Mouse (Mus musculus) MEL (cell line): ENCODE data around the gene 1110008L16Rik. TPM values are rescaled to one million over a fixed set of nuclear protein-coding genes. Genes with fewer than 3 reads are reported as not detected.

ENCODE experiments used
- DNase-seq: peaks from one replicate; pipeline ENCODE4 v3.0.0; 2011; ENCODE audit warnings: low read depth, low spot score
- H3K27ac ChIP-seq: 2 replicates; pipeline ENCODE4 v1.5.1; 2012; ENCODE audit warnings: low read depth, mild to moderate bottlenecking, control low read depth, low read length, moderate library complexity; ENCODE audit not compliant: control insufficient read depth
- H3K27me3 ChIP-seq, 2 experiments: fragments of 150-350 bp in 1 of 2; sonication (generic) in 1 of 2; 2 replicates each; pipeline ENCODE4 v1.6.1; 2012; ENCODE audit warnings: low read length in 2 of 2, mild to moderate bottlenecking in 2 of 2, improper control_type of control experiment in 1 of 2, moderate library complexity in 1 of 2; ENCODE audit not compliant: insufficient read depth in 2 of 2, control insufficient read depth in 1 of 2
- H3K36me3 ChIP-seq, 2 experiments: 2 replicates each; pipeline ENCODE4 v1.6.1; 2012 to 2014; ENCODE audit warnings: low read length in 2 of 2, improper control_type of control experiment in 1 of 2, inconsistent platforms in 1 of 2, mild to moderate bottlenecking in 1 of 2; ENCODE audit not compliant: insufficient read depth in 2 of 2, control insufficient read depth in 1 of 2
- H3K4me1 ChIP-seq, 2 experiments: fragments of 150-350 bp in 1 of 2; sonication (generic) in 1 of 2; 2 replicates each; pipeline ENCODE4 v1.6.1; 2012; ENCODE audit warnings: low read length in 2 of 2, improper control_type of control experiment in 1 of 2, mild to moderate bottlenecking in 1 of 2; ENCODE audit not compliant: insufficient read depth in 2 of 2, control insufficient read depth in 1 of 2
- H3K4me3 ChIP-seq, 2 experiments: fragments of 150-350 bp in 1 of 2; sonication (generic) in 1 of 2; 2 replicates each; pipeline ENCODE4 v1.5.1; 2012; ENCODE audit warnings: low read depth in 2 of 2, low read length in 2 of 2, mild to moderate bottlenecking in 2 of 2, moderate library complexity in 2 of 2, control low read depth in 1 of 2, improper control_type of control experiment in 1 of 2; ENCODE audit not compliant: control insufficient read depth in 1 of 2, insufficient read depth in 1 of 2
- H3K79me2 ChIP-seq: 2 replicates; pipeline ENCODE4 v1.6.1; 2012; ENCODE audit warnings: mild to moderate bottlenecking, low read length, moderate library complexity; ENCODE audit not compliant: control insufficient read depth, poor library complexity, insufficient read depth
- H3K9ac ChIP-seq: 2 replicates; pipeline ENCODE4 v1.6.1; 2012; ENCODE audit warnings: low read depth, mild to moderate bottlenecking, control low read depth, low read length, moderate library complexity; ENCODE audit not compliant: control insufficient read depth, poor library complexity, severe bottlenecking
- H3K9me3 ChIP-seq: fragments of 150-350 bp; sonication (generic); replicated peaks from 2 replicates; pipeline ENCODE4 v1.6.1; 2012; ENCODE audit warnings: mild to moderate bottlenecking, low read length, improper control_type of control experiment, moderate library complexity; ENCODE audit not compliant: insufficient read depth
- CHD1 ChIP-seq: IDR thresholded peaks from 2 replicates; pipeline ENCODE4 v1.6.1; 2012; ENCODE audit warnings: low read depth, mild to moderate bottlenecking, inconsistent platforms, low read length, improper control_type of control experiment
- CTCF ChIP-seq, 3 experiments: IDR thresholded peaks in 2 of 3; conservative IDR thresholded peaks in 1 of 3; 2 replicates each; pipeline ENCODE4 v1.5.1; 2011 to 2012; ENCODE audit warnings: low read length in 3 of 3, low read depth in 2 of 3, mild to moderate bottlenecking in 2 of 3, improper control_type of control experiment in 1 of 3, inconsistent platforms in 1 of 3, mixed read lengths in 1 of 3, moderate library complexity in 1 of 3; ENCODE audit not compliant: control insufficient read depth in 1 of 3, insufficient read depth in 1 of 3, poor library complexity in 1 of 3, severe bottlenecking in 1 of 3
- ELF1 ChIP-seq: IDR thresholded peaks from 2 replicates; pipeline ENCODE4 v1.6.1; 2014; ENCODE audit warnings: low read depth, mild to moderate bottlenecking, inconsistent platforms, low read length, improper control_type of control experiment, moderate library complexity
- EP300 ChIP-seq, 2 experiments: IDR thresholded peaks; 2 replicates each; pipeline ENCODE4 v1.6.1; 2011; ENCODE audit warnings: improper control_type of control experiment in 2 of 2, low read length in 2 of 2, low read depth in 1 of 2, mild to moderate bottlenecking in 1 of 2
- ETS1 ChIP-seq: IDR thresholded peaks from 2 replicates; pipeline ENCODE4 v1.6.1; 2012; ENCODE audit warnings: low read depth, mild to moderate bottlenecking, inconsistent platforms, low read length, improper control_type of control experiment, moderate library complexity
- GATA1 ChIP-seq: IDR thresholded peaks from 2 replicates; pipeline ENCODE4 v1.6.1; 2011; ENCODE audit warnings: low read depth, low read length, improper control_type of control experiment
- HCFC1 ChIP-seq: IDR thresholded peaks from 2 replicates; pipeline ENCODE4 v1.6.1; 2012; ENCODE audit warnings: low read depth, mild to moderate bottlenecking, inconsistent platforms, low read length, improper control_type of control experiment, moderate library complexity
- JUND ChIP-seq: IDR thresholded peaks from 2 replicates; pipeline ENCODE4 v1.6.1; 2011; ENCODE audit warnings: low read depth, mild to moderate bottlenecking, improper control_type of control experiment, low read length
- MAX ChIP-seq: IDR thresholded peaks from 2 replicates; pipeline ENCODE4 v1.6.1; 2011; ENCODE audit warnings: low read length, improper control_type of control experiment
- MAZ ChIP-seq: IDR thresholded peaks from 2 replicates; pipeline ENCODE4 v1.6.1; 2012; ENCODE audit warnings: low read depth, mild to moderate bottlenecking, inconsistent platforms, low read length, improper control_type of control experiment
- MEF2A ChIP-seq: IDR thresholded peaks from 2 replicates; pipeline ENCODE4 v1.6.1; 2014; ENCODE audit warnings: low read depth, mild to moderate bottlenecking, inconsistent platforms, low read length, improper control_type of control experiment; ENCODE audit not compliant: poor library complexity, insufficient replicate concordance, severe bottlenecking; ENCODE audit errors: extremely low read depth
- MXI1 ChIP-seq: IDR thresholded peaks from 2 replicates; pipeline ENCODE4 v1.6.1; 2011; ENCODE audit warnings: mild to moderate bottlenecking, low read depth, low read length, improper control_type of control experiment
- MYB ChIP-seq: IDR thresholded peaks from 2 replicates; pipeline ENCODE4 v1.6.1; 2011; ENCODE audit warnings: mild to moderate bottlenecking, low read depth, low read length, improper control_type of control experiment
- MYC ChIP-seq: IDR thresholded peaks from 2 replicates; pipeline ENCODE4 v1.6.1; 2011; ENCODE audit warnings: low read depth, mild to moderate bottlenecking, low read length, improper control_type of control experiment, moderate library complexity
- NELFE ChIP-seq: IDR thresholded peaks from 2 replicates; pipeline ENCODE4 v1.6.1; 2011; ENCODE audit warnings: low read depth, low read length, improper control_type of control experiment
- POLR2A ChIP-seq, 2 experiments: IDR thresholded peaks; 2 replicates each; pipeline ENCODE4 v1.6.1; 2011 to 2012; ENCODE audit warnings: low read length in 2 of 2, mild to moderate bottlenecking in 2 of 2, control low read depth in 1 of 2, improper control_type of control experiment in 1 of 2, low read depth in 1 of 2, moderate library complexity in 1 of 2; ENCODE audit not compliant: control insufficient read depth in 1 of 2, insufficient read depth in 1 of 2, poor library complexity in 1 of 2
- POLR2AphosphoS5 ChIP-seq: IDR thresholded peaks from 2 replicates; pipeline ENCODE4 v1.6.1; 2012; ENCODE audit warnings: low read depth, borderline replicate concordance, mild to moderate bottlenecking, inconsistent platforms, low read length, moderate library complexity, mixed read lengths
- RAD21 ChIP-seq: IDR thresholded peaks from 2 replicates; pipeline ENCODE4 v1.6.1; 2011; ENCODE audit warnings: mild to moderate bottlenecking, low read depth, low read length, improper control_type of control experiment
- RCOR1 ChIP-seq: IDR thresholded peaks from 2 replicates; pipeline ENCODE4 v1.6.1; 2012; ENCODE audit warnings: low read depth, mild to moderate bottlenecking, inconsistent platforms, low read length, improper control_type of control experiment
- SIN3A ChIP-seq: IDR thresholded peaks from 2 replicates; pipeline ENCODE4 v1.6.1; 2012; ENCODE audit warnings: low read length, improper control_type of control experiment, inconsistent platforms
- TBP ChIP-seq: IDR thresholded peaks from 2 replicates; pipeline ENCODE4 v1.8.0; 2011; ENCODE audit warnings: low read depth, low read length, improper control_type of control experiment
- TCF12 ChIP-seq: IDR thresholded peaks from 2 replicates; pipeline ENCODE4 v1.6.1; 2014; ENCODE audit warnings: low read depth, mild to moderate bottlenecking, inconsistent platforms, low read length, improper control_type of control experiment, moderate library complexity
- UBTF ChIP-seq: IDR thresholded peaks from 2 replicates; pipeline ENCODE4 v1.6.1; 2012; ENCODE audit warnings: low read depth, mild to moderate bottlenecking, inconsistent platforms, low read length, improper control_type of control experiment, moderate library complexity, borderline replicate concordance; ENCODE audit not compliant: insufficient read depth
- USF1 ChIP-seq: IDR thresholded peaks from 2 replicates; pipeline ENCODE4 v1.6.1; 2014; ENCODE audit warnings: low read depth, mild to moderate bottlenecking, inconsistent platforms, low read length, improper control_type of control experiment, moderate library complexity
- ZKSCAN1 ChIP-seq: IDR thresholded peaks from 2 replicates; pipeline ENCODE4 v1.6.1; 2012; ENCODE audit warnings: low read depth, mild to moderate bottlenecking, inconsistent platforms, low read length, improper control_type of control experiment, moderate library complexity
- ZMIZ1 ChIP-seq: IDR thresholded peaks from 2 replicates; pipeline ENCODE4 v1.6.1; 2012; ENCODE audit warnings: low read depth, mild to moderate bottlenecking, inconsistent platforms, low read length, improper control_type of control experiment, moderate library complexity
- ZNF384 ChIP-seq: IDR thresholded peaks from 2 replicates; pipeline ENCODE4 v1.6.1; 2012; ENCODE audit warnings: low read depth, mild to moderate bottlenecking, inconsistent platforms, low read length, improper control_type of control experiment
- polyA plus RNA-seq, 2 experiments: library from polyadenylated mRNA; stranded (reverse) in 1 of 2; unstranded in 1 of 2; fragments of >175 nt in 1 of 2; fragments of >200 nt in 1 of 2; gene quantifications; 2 replicates each; pipeline versions ENCODE4 v1.2.1 to v1.2.4; 2012; ENCODE audit warnings: low replicate concordance in 2 of 2, low read depth in 1 of 2; ENCODE audit not compliant: insufficient read length in 2 of 2, insufficient read depth in 1 of 2, missing spikeins in 1 of 2
- total RNA-seq: library from RNA; depleted of rRNA; stranded (reverse); fragments of 300-350 nt; gene quantifications from 2 replicates; pipeline ENCODE4 v1.2.3, GENCODE M21; 2012

1110008L16Rik gene
- total and polyA plus RNA-seq, 3 experiments: 24.9 to 26.2 TPM; not detected in 1

DNA sequence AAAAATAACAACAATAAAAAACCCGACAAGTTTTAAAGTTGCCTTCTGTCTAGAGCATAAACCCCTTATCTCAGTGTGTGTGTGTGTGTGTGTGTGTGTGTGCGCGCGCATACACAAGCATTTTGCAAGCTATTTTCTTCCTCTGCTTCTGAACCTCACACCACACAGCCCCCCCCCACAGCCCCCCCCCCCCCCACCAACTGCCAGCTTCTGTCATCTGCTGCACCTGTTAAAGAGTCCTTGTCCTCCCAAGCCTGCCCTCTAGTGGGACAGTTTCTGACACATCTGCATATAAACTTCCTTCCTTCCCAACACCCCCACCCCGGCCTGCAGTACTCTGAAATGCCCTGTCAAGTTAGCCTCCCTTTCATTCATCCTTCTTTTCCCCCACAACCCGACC, 89.1 kb downstream of the 1110008L16Rik start (continued):
- TF ChIP-seq USF1: no peak
- TF ChIP-seq CHD1: 0 out of 2 replicates have a peak, but pooled peaks have one; percentile 51
- TF ChIP-seq, all 39 proteins: peak for 18

DNA sequence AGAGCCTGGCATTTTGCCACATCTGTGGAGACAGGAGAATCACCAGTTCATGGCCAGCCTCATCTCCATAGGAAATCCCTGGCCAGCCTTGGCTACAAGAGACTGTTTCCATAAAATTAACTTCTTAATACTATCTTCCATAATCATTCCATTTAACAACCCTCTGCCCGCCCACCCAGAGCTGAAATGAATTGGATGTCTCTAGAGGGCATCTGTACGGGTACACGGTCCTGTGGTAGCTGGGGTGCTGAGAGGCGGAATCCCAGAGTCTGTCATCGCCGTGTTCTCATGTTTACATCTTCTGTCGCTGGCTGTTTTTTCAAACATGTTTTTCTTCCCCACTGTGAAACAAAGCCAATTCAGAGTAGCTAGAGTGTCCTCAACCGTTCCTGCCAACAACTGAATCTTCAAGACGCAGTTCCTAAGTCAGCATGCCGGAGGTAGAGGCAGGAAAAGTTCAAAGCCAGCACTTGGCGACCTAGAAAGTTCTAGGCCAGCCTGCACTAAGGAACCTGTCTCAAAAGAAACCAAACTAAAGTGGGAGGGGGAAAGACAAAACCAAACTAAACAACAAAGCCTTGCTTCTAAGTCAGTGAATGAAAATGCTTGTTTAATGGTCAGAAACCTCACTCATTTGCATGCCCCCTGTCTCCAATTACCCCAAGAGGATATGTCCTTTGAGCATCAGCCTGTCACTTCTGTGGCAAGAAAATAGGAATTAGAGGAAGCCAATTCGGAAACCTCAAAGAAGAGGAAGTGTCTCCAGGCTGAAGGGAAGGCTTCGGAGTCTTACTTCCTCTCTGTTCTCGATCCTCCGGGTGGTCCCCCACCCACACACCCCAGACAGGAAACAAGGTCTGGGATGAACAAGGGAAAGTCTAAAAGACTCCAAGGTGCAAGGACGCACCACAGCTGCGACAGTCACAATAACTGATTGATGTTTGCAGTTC, 90.0 kb downstream of the 1110008L16Rik start:
- peak overlapping the region; percentile 56 for H3K9ac ChIP-seq
- peak; percentile 88 for DNase-seq

DNA sequence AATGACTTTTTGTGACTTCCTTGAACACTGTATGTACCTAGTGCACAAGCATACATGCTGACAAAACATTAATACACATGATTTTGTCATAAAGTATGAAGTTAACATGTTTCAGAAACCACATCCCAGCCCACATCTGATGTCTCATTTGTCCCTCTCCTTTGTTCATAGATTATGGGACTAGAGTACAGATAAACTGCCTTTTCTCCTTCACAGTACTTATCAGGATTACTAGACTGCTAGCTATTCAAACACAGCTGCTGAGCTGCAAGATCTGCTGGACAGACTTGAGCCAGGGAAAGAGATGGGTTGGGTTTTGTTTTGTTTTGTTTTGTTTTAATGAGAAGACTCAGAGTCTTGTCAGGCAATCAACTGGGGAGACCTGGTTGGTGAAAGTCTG, 92.7 kb downstream of the 1110008L16Rik start:
- Histone ChIP-seq H3K27me3 (no peaks in the 10 kb centered on the region), H3K36me3 (peaks cover 0 to 18% of the 10 kb centered on the region in 2 experiments; a peak in 2 of 4 replicates), H3K4me1 (peaks cover 19 to 38% of the 10 kb centered on the region in 2 experiments), H3K9me3 (no peaks in the 10 kb centered on the region), H3K27ac (peak overlapping the region; percentile 32; the same call in 1 of the 2 replicates), H3K9ac (no peak overlapping the region), H3K79me2 (no peaks in the 10 kb centered on the region), H3K4me3 (no peak overlapping the region)
- DNase-seq: peak; percentile 40
- no peak for TF ChIP-seq HCFC1
- peak; percentile 58; the same call in 1 of the 2 replicates for TF ChIP-seq GATA1
- peak in 1 of 2 experiments; percentile 68; a peak in 2 of 4 replicates for TF ChIP-seq EP300 (IDR thresholded peaks at IDR 0.05; ENCODE audit: low read depth in 1 of 2, low read length in 2 of 2)
- no peak for TF ChIP-seq RCOR1
- TF ChIP-seq ETS1: peak; percentile 66
- TF ChIP-seq MYB: no peak
- no peak for TF ChIP-seq SIN3A
- TF ChIP-seq ZKSCAN1: no peak
- TF ChIP-seq POLR2A (IDR thresholded peaks at IDR 0.05; ENCODE audit: control insufficient read depth in 1 of 2, insufficient read depth in 1 of 2, low read depth in 1 of 2, low read length in 2 of 2, poor library complexity in 1 of 2): no peak
- TF ChIP-seq MYC: no peak
- TF ChIP-seq UBTF: no peak
- TF ChIP-seq USF1: no peak
- TF ChIP-seq JUND: no peak
- TF ChIP-seq TBP: no peak
- no peak for TF ChIP-seq MAX
- no peak for TF ChIP-seq RAD21
- no peak for TF ChIP-seq MEF2A
- TF ChIP-seq POLR2AphosphoS5: no peak

More for the DNA sequence above, 90.0 kb downstream of the 1110008L16Rik start:
- Histone ChIP-seq H3K27ac (peak overlapping the region; percentile 86), H3K4me1 (peaks cover 21 to 43% of the 10 kb centered on the region in 2 experiments), H3K36me3 (peaks cover 0 to 22% of the 10 kb centered on the region in 2 experiments; a peak in 2 of 4 replicates), H3K27me3 (no peaks in the 10 kb centered on the region), H3K79me2 (no peaks in the 10 kb centered on the region)
- TF ChIP-seq SIN3A (peak; percentile 60), CTCF (IDR thresholded peaks at IDR 0.05 in 2 of 3, conservative IDR thresholded peaks at IDR 0.05 in 1 of 3; ENCODE audit: control insufficient read depth in 1 of 3, insufficient read depth in 1 of 3, low read depth in 2 of 3, low read length in 3 of 3, poor library complexity in 1 of 3, severe bottlenecking in 1 of 3) (no peak), ZMIZ1 (0 out of 2 replicates have a peak, but pooled peaks have one; percentile 29), EP300 (IDR thresholded peaks at IDR 0.05; ENCODE audit: low read depth in 1 of 2, low read length in 2 of 2) (peak; percentile 45 to 88), MEF2A (no peak), MAX (peak; percentile 42), ZNF384 (no peak), MAZ (peak; percentile 61; the same call in 1 of the 2 replicates), ETS1 (peak; percentile 61; the same call in 1 of the 2 replicates), ELF1 (no peak), NELFE (0 out of 2 replicates have a peak, but pooled peaks have one; percentile 38), POLR2AphosphoS5 (no peak), RCOR1 (peak; percentile 76; the same call in 1 of the 2 replicates), MYC (0 out of 2 replicates have a peak, but pooled peaks have one; percentile 39), TCF12 (0 out of 2 replicates have a peak, but pooled peaks have one; percentile 5), MXI1 (peak; percentile 45), HCFC1 (0 out of 2 replicates have a peak, but pooled peaks have one; percentile 33)
- TF ChIP-seq, all 39 proteins: peak for 12
- Histone ChIP-seq H3K9me3 (no peaks in the 10 kb centered on the region), H3K4me3 (peak overlapping the region; percentile 44 to 59)
